Mouse (Mus musculus) right cerebral cortex, postnatal 14 days (tissue): Measurements from ENCODE around the gene Sec14l1.

ENCODE experiments used
- DNase-seq: peaks from one replicate; pipeline ENCODE4 v3.0.0; 2022

Gene Sec14l1

GRCm38 (mm10) chr11:117088271-117088991 lies 26.5 kb upstream of the Sec14l1 start:
- no peak for DNase-seq

- no peak for DNase-seq
Measured at GRCm38 (mm10) chr11:117089673-117090419, 25.1 kb upstream of the Sec14l1 start.

GRCm38 (mm10) chr11:117091406-117091805 lies 23.6 kb upstream of the Sec14l1 start:
- DNase-seq, result no peak

- DNase-seq, result no peak
Measured at GRCm38 (mm10) chr11:117091845-117092244, 23.1 kb upstream of the Sec14l1 start.

GRCm38 (mm10) chr11:117092711-117093110 lies 22.3 kb upstream of the Sec14l1 start:
- DNase-seq, result no peak

- no peak for DNase-seq
Measured at GRCm38 (mm10) chr11:117093900-117094552, 20.9 kb upstream of the Sec14l1 start.

- DNase-seq, result no peak
Measured at GRCm38 (mm10) chr11:117094646-117095045, 20.3 kb upstream of the Sec14l1 start.

GRCm38 (mm10) chr11:117097021-117097420 lies 17.9 kb upstream of the Sec14l1 start:
- no peak for DNase-seq

- no peak for DNase-seq
Measured at GRCm38 (mm10) chr11:117098155-117098554, 16.8 kb upstream of the Sec14l1 start.

- DNase-seq, result no peak
Measured at GRCm38 (mm10) chr11:117098784-117099183, 16.2 kb upstream of the Sec14l1 start.

- DNase-seq, result no peak
Measured at GRCm38 (mm10) chr11:117099372-117099771, 15.6 kb upstream of the Sec14l1 start.

GRCm38 (mm10) chr11:117101351-117101921 lies 13.5 kb upstream of the Sec14l1 start:
- no peak for DNase-seq

- no peak for DNase-seq
Measured at GRCm38 (mm10) chr11:117101925-117102717, 12.8 kb upstream of the Sec14l1 start.

GRCm38 (mm10) chr11:117103523-117103922 lies 11.4 kb upstream of the Sec14l1 start:
- no peak for DNase-seq

GRCm38 (mm10) chr11:117104044-117104757 lies 10.8 kb upstream of the Sec14l1 start:
- no peak for DNase-seq

GRCm38 (mm10) chr11:117105315-117105714 lies 9.7 kb upstream of the Sec14l1 start:
- DNase-seq, result no peak

- no peak for DNase-seq
Measured at GRCm38 (mm10) chr11:117105850-117106249, 9.1 kb upstream of the Sec14l1 start.

- DNase-seq, result no peak
Measured at GRCm38 (mm10) chr11:117106633-117107334, 8.2 kb upstream of the Sec14l1 start.

- no peak for DNase-seq
Measured at GRCm38 (mm10) chr11:117107837-117108236, 7.1 kb upstream of the Sec14l1 start.

- DNase-seq, result peak; percentile 40
Measured at GRCm38 (mm10) chr11:117108595-117108994, 6.4 kb upstream of the Sec14l1 start.
